Mouse (Mus musculus) layer of hippocampus, postnatal 25 days (tissue): ENCODE results near the gene Irf2. TPM values are rescaled to one million over a fixed set of nuclear protein-coding genes. Genes with fewer than 3 reads are reported as not detected.
"Not testable (repeated sequence)": the region's sequence is repeated elsewhere in the genome, so short reads cannot be mapped to it uniquely, and the experiment has no call there.

Source experiments
- DNase-seq, 2 experiments: peaks; one replicate each; pipeline ENCODE4 v3.0.0; 2022; ENCODE audit warnings: mixed read lengths in 2 of 2, low spot score in 1 of 2; ENCODE audit errors: extremely low spot score in 1 of 2
- total RNA-seq, 2 experiments: library from RNA; stranded (reverse); gene quantifications; 2 replicates each; pipeline ENCODE4 v1.2.3; 2021

Irf2 gene
- total RNA-seq, 2 experiments from 2014 or later = 46.3 to 50.8 TPM

DNA sequence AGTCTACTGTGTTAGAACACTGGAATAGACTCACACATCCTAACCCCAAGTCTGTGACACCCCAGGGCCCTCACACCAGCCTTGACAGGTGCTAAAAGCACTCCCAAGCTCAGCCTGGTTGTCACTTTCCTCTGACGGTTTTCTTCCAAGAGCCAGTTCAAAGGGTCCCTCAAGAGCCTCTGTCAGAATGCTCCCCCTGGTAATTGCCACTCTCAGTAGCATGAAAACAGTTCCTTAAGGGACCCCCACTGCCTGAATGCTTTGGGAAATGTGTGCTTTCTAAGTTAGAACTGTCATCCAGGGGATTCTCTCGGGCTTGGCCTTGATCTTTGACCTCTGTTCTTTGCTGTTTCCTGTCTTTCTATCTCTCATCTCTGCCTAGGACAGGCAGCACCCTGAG lies 17.0 kb upstream of the Irf2 start:
- no peak for DNase-seq

DNA sequence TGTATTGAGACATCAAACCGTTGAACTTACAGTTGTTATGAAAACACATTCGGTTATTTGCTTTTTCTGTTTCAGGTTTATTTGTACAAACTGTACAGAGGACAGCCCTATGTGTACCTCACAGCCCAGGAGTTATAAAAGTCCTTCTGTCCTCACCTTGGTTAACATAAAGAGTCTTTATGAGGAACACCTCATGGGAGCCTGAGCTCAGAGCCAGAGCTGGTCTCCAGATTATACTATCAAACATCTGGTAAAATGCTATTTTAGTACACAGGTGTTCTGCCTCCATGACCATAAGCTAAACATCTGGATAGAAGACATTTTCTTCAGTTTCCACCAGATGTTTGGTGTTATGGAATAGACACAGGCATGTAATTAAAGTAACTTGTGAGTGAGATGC lies 13.1 kb upstream of the Irf2 start:
- no peak for DNase-seq

DNA sequence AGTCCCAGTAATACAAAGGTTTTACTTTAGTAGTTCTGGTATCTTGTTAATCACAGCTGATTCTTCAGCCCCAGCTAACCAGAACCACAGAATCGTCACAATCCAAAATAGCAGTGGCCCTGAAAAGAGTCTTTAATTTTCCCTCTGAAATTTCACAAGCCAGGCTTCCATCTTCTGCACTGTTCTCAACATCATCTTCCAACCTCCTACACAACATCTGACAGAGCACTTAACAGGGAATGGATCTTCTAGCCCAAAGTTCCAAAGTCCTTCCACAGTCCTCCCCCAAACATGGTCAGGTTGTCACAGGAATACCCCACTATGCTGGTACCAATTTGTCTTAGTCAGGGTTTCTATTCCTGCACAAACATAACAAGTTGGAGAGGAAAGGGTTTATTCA lies 9.9 kb upstream of the Irf2 start:
- not testable (repeated sequence) for DNase-seq

DNA sequence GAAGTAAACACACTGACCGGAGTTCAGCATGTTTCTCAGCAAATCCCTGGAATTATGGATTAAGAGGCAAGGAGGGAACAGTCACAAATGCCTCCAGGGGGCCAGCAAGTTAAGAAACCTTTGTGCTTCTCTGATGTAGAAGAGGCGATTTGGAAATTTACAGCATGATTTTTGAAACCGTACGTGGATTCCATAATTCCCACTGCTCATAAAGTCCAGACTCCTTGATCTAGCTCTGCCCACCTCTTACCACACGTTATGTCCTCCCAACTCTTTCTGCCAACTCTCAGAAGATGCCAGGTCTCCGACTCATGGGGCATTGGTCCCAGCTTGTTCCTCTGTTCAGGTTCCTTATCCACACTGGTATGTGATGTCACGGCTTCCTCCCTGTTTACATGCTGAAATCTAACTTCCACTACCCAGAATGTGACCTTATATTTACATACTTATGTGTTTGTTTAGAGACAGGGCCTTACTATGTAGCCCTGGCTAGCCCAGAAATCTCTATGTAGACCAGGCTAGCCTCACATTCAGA lies 7.1 kb upstream of the Irf2 start:
- DNase-seq = no peak

DNA sequence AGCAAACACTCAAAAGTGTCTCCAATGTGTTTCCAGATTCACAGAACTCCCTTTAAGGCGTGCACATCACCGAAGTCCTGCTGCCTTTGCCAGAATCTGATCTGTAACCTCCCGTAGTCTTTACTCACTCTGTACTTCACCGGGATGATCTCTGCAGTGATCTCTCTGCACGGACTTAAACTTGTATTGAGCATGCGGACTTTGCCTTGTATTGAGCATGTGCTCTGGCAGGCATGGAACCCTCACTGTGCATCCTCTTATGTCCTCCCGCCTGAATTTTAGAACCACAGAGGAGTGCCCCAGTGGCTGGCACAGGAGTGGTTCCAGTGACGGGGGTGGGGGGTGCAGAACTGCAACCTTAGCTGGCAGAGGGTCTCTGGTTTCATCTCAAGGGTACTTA lies 5.9 kb upstream of the Irf2 start:
- no peak for DNase-seq

DNA sequence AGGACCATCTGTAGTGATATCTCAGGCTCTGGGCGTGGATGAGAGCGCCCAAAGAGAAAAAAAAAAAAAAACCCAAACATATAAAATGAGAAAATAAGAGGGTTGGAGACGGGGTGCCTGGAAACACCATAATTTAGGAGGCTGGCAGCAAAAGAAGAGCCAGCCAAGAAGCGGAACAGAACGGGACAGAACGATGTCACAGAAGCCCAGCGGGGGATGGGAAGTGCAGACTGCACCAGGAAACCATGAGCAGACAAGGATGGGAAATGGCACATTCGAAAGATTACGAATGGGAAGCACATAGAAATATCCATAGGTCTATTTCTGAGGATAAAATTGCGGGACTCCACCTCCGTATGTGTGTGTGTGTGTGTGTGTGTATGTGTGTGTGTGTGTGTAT lies 4.0 kb upstream of the Irf2 start:
- DNase-seq = no peak

DNA sequence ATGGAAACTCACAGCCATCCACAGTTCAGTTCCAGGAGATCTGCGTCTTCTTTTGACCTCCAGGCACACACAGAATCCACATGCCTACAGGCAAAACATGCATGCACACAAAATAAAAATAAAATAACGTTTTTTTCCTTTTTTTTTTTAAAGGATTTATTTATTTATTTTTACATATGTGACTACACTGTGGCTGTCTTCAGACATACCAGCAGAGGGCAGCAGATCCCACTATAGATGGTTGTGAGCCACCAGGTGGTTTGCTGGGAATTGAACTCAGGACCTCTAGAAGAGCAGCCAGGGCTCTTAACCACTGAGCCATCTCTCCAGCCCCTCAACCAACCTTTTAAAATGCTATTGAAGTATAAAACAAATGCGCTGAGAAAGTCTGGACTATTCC lies 3.3 kb upstream of the Irf2 start:
- no peak for DNase-seq

DNA sequence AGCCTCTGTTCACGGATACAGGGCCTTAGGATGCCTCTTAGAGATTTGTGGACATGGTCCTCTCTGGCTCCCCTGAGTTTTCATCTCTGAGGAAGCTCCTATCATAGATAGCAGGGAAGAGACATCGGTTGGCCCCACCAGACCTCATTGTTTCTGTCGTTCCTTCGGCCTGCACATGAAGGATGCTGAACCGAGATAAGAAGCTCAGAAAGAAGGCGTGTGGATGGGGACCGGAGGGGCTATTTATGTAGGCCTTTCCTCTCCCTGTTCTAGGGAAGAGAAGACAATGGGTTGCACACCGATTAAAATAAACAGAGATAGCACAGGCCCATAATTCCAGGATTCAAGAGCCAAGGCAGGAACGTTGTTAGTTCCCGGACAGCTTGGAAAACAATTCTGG lies 2.1 kb upstream of the Irf2 start:
- DNase-seq = no peak

DNA sequence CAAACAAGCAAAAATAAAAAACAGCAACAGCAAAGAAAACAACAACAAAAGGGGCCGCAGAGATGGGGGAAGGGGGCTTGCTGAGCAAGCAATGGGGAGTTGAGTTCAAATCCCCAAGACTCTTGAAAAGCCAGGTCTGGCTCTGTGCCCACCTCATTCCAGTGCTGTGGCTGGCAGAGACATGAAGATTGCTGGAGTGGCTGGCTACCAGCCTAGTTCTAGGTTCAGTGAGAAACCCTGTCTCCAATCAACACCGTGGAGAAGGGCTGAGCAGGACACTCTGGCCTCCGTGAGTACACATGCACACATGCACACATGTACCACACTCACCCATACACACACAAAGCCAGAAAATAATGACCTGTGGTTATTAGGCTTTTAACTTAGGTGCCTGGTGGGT lies 1.6 kb upstream of the Irf2 start:
- DNase-seq = no peak

DNA sequence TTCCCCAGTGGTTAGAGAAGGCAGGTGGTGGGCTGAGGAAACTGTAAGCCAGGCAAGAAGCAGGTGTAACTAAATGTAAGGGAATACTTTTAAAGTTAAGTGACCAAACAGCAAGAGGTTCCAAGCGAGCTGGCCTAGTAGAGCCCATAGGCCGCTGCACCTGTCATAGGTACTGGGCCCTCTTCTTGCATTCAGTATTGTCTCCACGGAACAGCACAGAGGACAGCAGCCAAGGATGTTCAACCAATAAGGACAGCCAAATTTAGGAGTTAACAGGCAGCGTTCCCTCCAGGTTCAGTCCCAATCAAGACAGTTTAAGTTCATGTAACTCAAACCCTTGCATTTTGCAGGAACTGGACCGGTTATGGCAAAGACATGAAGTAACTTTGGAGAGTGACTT lies 931 bp upstream of the Irf2 start:
- no peak for DNase-seq

DNA sequence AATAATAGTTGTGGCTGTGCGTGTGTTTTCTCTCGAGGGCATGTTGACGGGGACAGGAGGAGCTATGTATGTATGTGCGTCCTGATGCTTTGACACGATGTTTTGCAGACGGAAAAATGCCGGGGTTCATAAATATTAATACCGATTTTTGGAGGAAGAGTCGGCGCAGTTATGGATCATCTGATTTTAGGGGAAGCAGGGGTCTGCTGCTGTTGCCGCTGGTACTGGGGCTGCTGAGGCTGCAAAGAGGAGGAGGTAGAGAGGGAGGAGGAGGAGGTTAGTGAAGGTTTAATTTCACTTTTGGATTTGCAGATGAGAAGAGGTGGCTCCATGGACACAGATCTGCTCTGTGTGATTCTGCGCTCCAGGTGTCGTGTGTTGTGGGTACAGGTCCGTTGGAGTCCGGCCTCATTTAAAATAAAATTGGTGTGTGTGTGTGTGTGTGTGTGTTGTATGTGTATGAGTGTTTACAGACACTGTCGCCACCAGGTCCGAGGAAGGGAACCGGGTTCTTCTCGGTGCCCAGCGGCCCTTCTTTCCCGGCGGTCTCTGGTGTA lies 502 bp downstream of the Irf2 start:
- peak; percentile 13 to 28 for DNase-seq

DNA sequence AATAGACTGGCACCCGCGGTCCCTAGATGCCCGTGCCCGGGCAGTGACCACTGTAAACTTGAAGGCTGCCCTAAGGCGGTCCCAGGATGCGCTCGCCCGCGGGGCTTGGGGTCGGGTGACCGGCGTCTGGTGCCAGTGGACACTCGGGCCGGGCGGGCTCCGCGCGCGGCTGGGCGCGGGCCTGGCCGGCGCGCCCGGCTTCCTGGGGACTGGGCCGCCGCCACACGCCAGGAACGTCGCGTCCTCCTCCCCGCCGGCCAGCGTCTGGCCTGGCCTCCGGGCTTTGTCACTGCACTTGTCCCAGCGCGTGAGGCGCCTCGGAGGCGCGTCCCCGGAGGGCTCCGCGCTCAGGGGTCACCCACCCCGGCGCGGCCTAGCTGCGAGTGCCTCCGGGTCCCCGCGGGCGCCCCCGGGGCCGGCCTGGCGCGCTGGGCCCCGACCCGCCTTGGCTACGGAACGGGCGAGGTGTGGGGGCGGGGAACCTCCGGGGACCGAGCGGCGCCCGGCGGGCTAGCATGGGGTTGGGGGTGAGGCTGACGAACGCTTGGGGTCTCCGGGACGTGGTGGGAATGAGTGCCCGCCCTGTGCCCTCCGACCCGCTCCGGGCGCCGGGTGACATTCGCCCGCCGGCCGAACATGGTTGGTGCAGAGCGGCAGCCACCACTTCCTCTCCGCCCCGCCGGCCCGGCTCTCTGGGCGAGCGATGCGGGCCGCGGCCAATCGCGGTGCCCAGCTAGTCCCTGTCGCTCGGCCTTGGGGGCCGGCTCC lies 1.2 kb downstream of the Irf2 start:
- peak; percentile 56 to 58 for DNase-seq

DNA sequence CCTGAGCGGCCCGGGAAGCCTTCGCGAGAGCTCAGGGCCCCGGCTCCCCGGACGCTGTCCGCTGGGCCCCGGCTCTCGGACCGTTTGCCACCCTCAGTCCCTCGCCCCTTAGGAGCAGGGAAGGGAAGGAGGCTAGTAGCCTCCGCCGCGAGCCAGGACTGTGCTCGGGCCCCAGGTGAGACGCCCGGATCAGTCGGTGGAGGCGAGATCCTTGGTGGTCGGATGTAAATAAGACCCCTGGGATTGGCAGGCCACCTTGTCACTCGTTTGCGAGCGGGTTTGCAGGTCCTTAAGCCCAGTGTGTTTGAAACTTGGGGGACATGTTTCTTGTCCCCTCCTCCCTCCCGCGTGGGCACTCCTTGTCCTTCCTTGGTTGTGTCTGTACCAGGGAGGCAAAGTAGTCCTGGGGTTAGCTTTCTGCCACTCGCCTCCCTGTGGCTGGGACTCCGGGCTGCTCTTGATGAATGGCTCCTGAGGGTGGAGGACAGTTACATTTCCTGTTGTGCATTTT lies 1.8 kb downstream of the Irf2 start:
- DNase-seq = peak; percentile 40 to 56

DNA sequence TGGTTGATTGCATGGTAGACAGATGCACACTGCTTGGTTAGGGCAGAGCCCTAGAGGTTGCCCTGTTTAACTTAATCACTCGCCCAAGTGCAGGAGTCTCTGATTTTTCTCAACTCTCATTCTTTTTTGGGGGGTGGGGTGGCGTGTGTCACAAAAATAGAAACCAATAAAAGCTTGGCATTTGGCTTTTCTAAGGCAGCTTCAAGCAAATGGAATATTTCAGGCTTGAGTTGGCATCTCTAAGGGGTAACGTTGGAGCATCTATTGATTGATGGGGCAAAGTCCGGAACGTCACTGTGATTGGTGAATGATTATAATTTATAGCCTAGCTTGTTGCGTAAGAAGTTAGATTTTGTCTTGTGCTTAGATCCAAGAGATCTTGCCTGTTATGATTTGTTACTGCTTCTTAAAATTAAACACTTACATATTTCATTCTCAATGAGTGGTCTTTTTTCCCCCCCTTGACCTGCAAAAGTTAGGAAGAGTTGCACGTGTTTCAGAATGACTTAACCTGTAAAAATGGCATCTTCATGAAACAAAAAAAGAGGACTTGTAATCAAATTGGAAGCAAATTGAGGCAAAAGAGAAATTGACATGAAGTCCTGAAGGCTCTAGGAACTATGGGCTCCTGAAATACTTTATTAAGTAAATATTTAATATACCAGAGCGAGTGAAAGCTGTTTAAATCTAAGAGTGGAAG lies 2.6 kb downstream of the Irf2 start:
- DNase-seq = no peak

DNA sequence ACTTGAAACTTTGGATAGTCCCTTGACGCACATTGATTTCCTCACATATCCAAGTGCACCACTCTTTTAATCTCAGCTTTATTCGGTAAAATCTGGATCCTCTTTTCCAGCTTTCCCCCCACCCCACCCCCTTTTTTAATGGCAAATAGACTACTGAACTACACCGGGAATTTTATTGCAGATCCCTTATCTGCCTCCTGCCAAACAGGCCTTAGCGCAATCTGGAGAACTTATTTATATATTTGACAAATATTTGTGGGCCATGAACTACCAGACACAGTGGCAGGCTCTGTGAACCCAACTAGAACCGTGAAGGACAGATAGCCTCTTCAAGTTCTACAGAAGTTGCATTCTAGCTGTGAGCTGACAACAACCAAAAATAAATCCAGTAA lies 3.2 kb downstream of the Irf2 start:
- no peak for DNase-seq

DNA sequence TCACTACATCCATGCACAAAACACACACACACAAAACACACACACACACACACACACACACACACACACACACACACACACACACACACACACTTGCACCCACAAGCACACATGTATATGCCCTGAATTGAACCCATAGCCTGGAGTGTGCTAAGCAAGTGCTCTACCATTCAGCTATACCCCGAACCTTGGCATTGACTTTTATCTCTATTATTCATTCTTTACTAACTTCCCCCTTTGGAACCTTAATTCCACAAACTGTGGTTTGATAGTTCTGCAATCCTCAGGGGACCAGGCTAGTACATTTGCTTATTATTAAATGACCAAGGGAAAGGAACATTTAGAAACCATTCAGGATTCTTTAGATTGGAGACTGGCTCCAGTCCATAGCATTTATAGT lies 5.9 kb downstream of the Irf2 start:
- no peak for DNase-seq

DNA sequence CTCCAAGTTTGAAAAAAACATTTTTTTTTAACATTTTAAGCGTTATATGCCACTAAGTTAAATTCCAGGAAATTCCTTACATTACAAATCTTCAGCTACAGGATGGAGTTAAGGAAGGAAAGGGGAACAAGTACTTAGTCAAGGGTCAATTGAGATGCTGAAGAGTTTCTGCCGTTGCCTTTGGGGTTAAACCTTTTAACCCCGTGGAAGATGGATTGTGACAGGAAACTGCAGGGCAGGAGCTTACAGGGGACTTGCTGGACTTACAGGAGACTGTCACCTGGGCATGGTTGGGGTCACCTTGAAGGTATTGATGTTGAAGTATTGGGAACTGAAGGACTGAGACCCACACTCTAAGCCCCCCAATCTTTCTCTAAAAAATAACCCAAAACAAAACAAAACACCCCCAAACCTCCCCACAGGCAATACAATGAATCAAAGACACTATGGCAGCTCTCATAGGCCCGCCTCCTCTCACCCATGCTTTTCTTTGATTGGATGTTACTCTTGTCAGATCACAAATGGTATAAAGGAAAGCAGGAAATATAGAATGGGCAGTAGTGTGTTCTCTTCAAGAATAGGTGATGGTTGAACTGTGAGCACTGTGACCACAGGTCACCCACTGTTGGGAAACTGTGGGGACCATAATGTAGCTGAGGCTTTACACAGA lies 7.9 kb downstream of the Irf2 start:
- no peak for DNase-seq

DNA sequence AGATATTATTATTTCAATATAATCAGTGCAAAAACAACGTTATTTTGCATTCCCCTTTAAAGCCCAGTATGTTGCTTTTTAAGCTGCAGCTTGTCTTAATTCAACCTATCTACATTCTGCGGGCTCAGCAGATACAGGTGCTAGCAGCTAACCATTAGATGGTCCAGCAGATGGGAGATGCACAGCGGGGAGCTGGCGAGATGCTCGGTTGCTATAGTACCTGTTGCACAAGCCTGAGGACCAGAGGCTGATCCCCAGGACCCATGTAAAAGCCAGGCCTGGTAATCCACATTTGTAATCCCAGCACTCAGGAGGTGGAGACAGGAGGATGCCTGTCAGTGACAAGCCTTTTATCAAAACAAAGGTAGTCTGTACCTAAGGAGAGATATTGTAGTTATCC lies 10.5 kb downstream of the Irf2 start:
- DNase-seq = no peak

DNA sequence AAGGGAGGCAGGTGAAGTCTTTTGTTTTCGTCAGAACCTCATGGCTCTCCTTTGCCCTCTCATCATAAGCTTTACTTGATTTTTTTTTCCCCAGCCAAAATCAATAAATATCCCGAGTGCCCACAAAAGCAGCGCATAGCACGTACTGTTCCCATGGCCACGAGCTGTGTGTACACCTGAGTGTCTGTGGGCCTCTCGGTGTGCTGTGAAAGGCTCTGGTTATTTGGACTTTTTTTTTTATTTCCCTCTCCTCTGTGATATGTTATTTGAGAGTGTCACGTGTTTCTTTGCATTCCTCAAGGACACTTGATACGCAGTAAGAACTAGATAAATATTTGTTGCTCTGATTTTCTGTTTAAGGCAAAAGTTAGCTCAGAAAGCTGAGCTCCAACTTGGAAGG lies 11.0 kb downstream of the Irf2 start:
- no peak for DNase-seq

DNA sequence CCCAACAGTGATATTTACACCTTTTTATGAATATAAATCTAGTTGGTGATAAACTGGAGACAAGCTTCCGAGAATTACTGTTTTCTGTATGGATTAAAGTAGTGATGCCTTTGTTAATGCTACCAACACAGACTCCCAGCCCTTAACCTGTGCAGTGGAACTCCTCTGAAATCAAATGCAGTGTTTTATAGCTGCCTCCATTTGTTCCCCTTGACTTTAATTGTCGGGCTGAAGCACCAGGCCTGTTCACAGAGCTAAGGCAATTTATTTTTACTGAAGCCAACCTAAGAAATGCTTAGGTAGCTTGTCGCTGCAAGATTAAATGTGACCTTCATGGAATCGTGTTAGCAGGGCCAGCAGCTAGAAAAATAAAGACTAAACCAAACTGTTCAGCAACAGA lies 11.6 kb downstream of the Irf2 start:
- DNase-seq = no peak

DNA sequence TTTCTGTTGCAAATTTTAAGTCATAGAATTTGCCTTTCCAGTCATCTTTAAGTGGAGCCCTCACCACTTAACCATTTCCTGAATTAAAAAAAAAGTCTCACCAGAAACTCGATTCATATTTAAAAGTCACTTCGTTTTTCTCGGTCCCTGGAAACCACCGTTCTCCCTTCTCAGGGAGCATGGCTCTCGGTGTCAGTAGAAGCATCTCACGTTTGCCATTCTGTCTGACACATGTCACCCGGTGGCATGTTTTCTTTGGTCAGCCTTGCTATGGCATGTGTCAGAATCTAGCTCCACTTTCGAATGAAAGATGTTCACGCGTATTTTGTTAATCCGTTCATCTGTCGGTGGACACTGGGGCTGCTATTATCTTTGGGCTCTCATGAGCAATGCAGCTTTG lies 13.5 kb downstream of the Irf2 start:
- no peak for DNase-seq
